Mouse (Mus musculus): Measurements from ENCODE around the gene Cntn1.

- TF ChIP-seq POLR2A (IDR thresholded peaks at IDR 0.05; ENCODE audit: low read depth, low read length) (no peak), CTCF (IDR thresholded peaks at IDR 0.05; ENCODE audit: extremely low read depth, insufficient read depth, insufficient read length, insufficient replicate concordance) (no peak)
These were observed 227.0 kb downstream of the Cntn1 start for GRCm38 (mm10) chr15:92277984-92278383.

All from spleen, adult 2 months (tissue).